Mouse (Mus musculus) midbrain, embryonic 16.5 days (tissue): ENCODE measurements around the gene Kcnb1. TPM values are rescaled to one million over a fixed set of nuclear protein-coding genes. Genes with fewer than 3 reads are reported as not detected.

Source experiments
- ATAC-seq: fragments of 200-750 bp; cut with Nextera tagmentation; 2 replicates; pipeline ENCODE4 v1.8.0; 2017; ENCODE audit warnings: moderate TSS enrichment
- H3K27ac ChIP-seq: fragments of 300-500 bp; sonication (generic); 2 replicates; pipeline ENCODE4 v1.5.1; 2014; ENCODE audit warnings: mild to moderate bottlenecking, low read length, mixed read lengths
- H3K27me3 ChIP-seq: fragments of 300-500 bp; sonication (generic); 2 replicates; pipeline ENCODE4 v1.6.1; 2014; ENCODE audit warnings: low read depth, low read length, mixed read lengths; ENCODE audit not compliant: control insufficient read depth, insufficient read depth
- H3K36me3 ChIP-seq: fragments of 300-500 bp; sonication (generic); 2 replicates; pipeline ENCODE4 v1.6.1; 2014; ENCODE audit warnings: mild to moderate bottlenecking, low read length, moderate library complexity, mixed read lengths; ENCODE audit not compliant: control insufficient read depth, insufficient read depth
- H3K4me1 ChIP-seq: fragments of 300-500 bp; sonication (generic); 2 replicates; pipeline ENCODE4 v1.6.1; 2014; ENCODE audit warnings: mild to moderate bottlenecking, low read length, mixed read lengths; ENCODE audit not compliant: control insufficient read depth, insufficient read depth
- H3K4me2 ChIP-seq: fragments of 300-500 bp; sonication (generic); 2 replicates; pipeline ENCODE4 v1.6.1; 2014; ENCODE audit warnings: mild to moderate bottlenecking, low read length, mixed read lengths
- H3K4me3 ChIP-seq: fragments of 300-500 bp; sonication (generic); 2 replicates; pipeline ENCODE4 v1.5.1; 2014; ENCODE audit warnings: low read depth, mild to moderate bottlenecking, low read length, moderate library complexity, mixed read lengths
- H3K9ac ChIP-seq: fragments of 300-500 bp; sonication (generic); 2 replicates; pipeline ENCODE4 v1.6.1; 2014; ENCODE audit warnings: low read depth, low read length, mixed read lengths
- H3K9me3 ChIP-seq: fragments of 300-500 bp; sonication (generic); replicated peaks from 2 replicates; pipeline ENCODE4 v1.6.1; 2014; ENCODE audit warnings: mild to moderate bottlenecking, low read length, mixed read lengths; ENCODE audit not compliant: control insufficient read depth, poor library complexity, severe bottlenecking
- WGBS: fragments of 180-500 bp; shearing (Covaris S2); extraction: QIAGEN DNeasy Blood & Tissue Kit; methylation state at CpG from one replicate; pipeline ENCODE4 v1.1.7; 2014; 5-methylcytosine and 5-hydroxymethylcytosine counted together
- polyA plus RNA-seq: library from polyadenylated mRNA; unstranded; fragments of >200 nt; fragmentation: Nextera tagmentation; extraction: Ambion mirVana; gene quantifications from 2 replicates; pipeline ENCODE4 v1.2.1, GENCODE M21; 2015

Gene Kcnb1
- polyA plus RNA-seq, 1 experiment from 2014 or later: 3.9 TPM

- WGBS: 89% methylated on average over 8 of the region's 8 CpGs
- Histone ChIP-seq H3K9ac (no peak overlapping the region), H3K4me3 (no peak overlapping the region), H3K4me2 (no peak overlapping the region), H3K4me1 (peaks cover 9% of the 10 kb centered on the region), H3K9me3 (no peaks in the 10 kb centered on the region), H3K27me3 (no peaks in the 10 kb centered on the region), H3K36me3 (peaks cover 64% of the 10 kb centered on the region), H3K27ac (no peak overlapping the region)
- no peak for ATAC-seq
Measured at GRCm38 (mm10) chr2:167048698-167049358, 141.1 kb downstream of the Kcnb1 start.

- no peak overlapping the region for H3K4me3 ChIP-seq
- peaks cover 67% of the 10 kb centered on the region for H3K36me3 ChIP-seq
- H3K4me2 ChIP-seq: no peak overlapping the region
- H3K27me3 ChIP-seq: no peaks in the 10 kb centered on the region
- ATAC-seq: no peak
- no peak overlapping the region for H3K27ac ChIP-seq
- H3K4me1 ChIP-seq: peaks cover 3% of the 10 kb centered on the region
- H3K9ac ChIP-seq: no peak overlapping the region
- H3K9me3 ChIP-seq: no peaks in the 10 kb centered on the region
- WGBS: 94% methylated on average over 10 of the region's 10 CpGs
Measured at GRCm38 (mm10) chr2:167048223-167048622, 141.7 kb downstream of the Kcnb1 start.

Other genes with a start within 250 kb of the Kcnb1 start
- gene Stau1, start 193.9 kb downstream of the Kcnb1 start, polyA plus RNA-seq: 116 and 122 TPM in 2 replicates
- gene Ddx27, start 175.0 kb downstream of the Kcnb1 start, polyA plus RNA-seq: 37.6 and 37.8 TPM in 2 replicates
- gene Znfx1, start 127.1 kb downstream of the Kcnb1 start, polyA plus RNA-seq: 6.2 and 8.0 TPM in 2 replicates
- gene Ptgis, start 50.4 kb upstream of the Kcnb1 start, polyA plus RNA-seq: 3.4 and 4.3 TPM in 2 replicates
- gene B4galt5, start 159.0 kb upstream of the Kcnb1 start, polyA plus RNA-seq: 16.6 and 18.1 TPM in 2 replicates
- 19.4 and 20.9 TPM in 2 replicates for gene Slc9a8, start 231.6 kb upstream of the Kcnb1 start, polyA plus RNA-seq